In genomic region chr4:134129482-134129881, GRCm38 (mm10) we compare ENCODE assay signal across 1 mouse cellular context.
TF ChIP-seq lines count a peak whose summit lies in the region.

No protein-coding gene starts in this region.

TF ChIP-seq in CH12.LX, 34 proteins besides CTCF, POLR2A, EP300 and RAD21 (continued from another document):
- TF ChIP-seq NELFE (IDR thresholded peaks at IDR 0.05; ENCODE audit: low read depth, low read length) (no peak), CHD1 (IDR thresholded peaks at IDR 0.05; ENCODE audit: low read depth, low read length) (no peak)
